Mouse (Mus musculus) mouse embryonic stem cell (cell line): ENCODE data around the gene Bcl2l13.
"Not testable (repeated sequence)": the region's sequence is repeated elsewhere in the genome, so short reads cannot be mapped to it uniquely, and the experiment has no call there.

ENCODE experiments used
- in situ Hi-C, 2 experiments: fragments of 300-500 bp; cut with MboI; formaldehyde crosslinking; loops; 1 replicate in 1 of 2; 3 replicates in 1 of 2; pipeline ENCODE4 v1.14.3; 2019 to 2020; ENCODE audit warnings: low sequenced_read_pairs in 2 of 2, low pct_unique_long_range_greater_than_20kb in 1 of 2, mixed read lengths in 1 of 2; ENCODE audit not compliant: unreplicated experiment in 1 of 2

The Bcl2l13 gene

GRCm38 (mm10) chr6:120835474-120836374 is at the start of gene Bcl2l13:
Gene Bcl2l13 (plus strand): TSS chr6:120836212.
- in situ Hi-C loops, result no loop called here

GRCm38 (mm10) chr6:120788068-120788607 is 47.9 kb upstream of the Bcl2l13 start:
- in situ Hi-C loops, result no loop called here

- in situ Hi-C loops, result no loop called here
Observed at GRCm38 (mm10) chr6:120788904-120789303, 47.1 kb upstream of the Bcl2l13 start.

GRCm38 (mm10) chr6:120790153-120790552 is 45.9 kb upstream of the Bcl2l13 start:
- in situ Hi-C loops, result no loop called here

- in situ Hi-C loops, result no loop called here
Observed at GRCm38 (mm10) chr6:120790717-120791116, 45.3 kb upstream of the Bcl2l13 start.

GRCm38 (mm10) chr6:120792947-120793346 is 43.1 kb upstream of the Bcl2l13 start:
- in situ Hi-C loops, result no loop called here

- in situ Hi-C loops, result no loop called here
Observed at GRCm38 (mm10) chr6:120795422-120796086, 40.5 kb upstream of the Bcl2l13 start.

GRCm38 (mm10) chr6:120796111-120796510 is 39.9 kb upstream of the Bcl2l13 start:
- in situ Hi-C loops, result no loop called here

GRCm38 (mm10) chr6:120798019-120798418 is 38.0 kb upstream of the Bcl2l13 start:
- in situ Hi-C loops, result no loop called here

GRCm38 (mm10) chr6:120798905-120799304 is 37.1 kb upstream of the Bcl2l13 start:
- in situ Hi-C loops, result no loop called here

GRCm38 (mm10) chr6:120799581-120800041 is 36.4 kb upstream of the Bcl2l13 start:
- in situ Hi-C loops, result no loop called here

- in situ Hi-C loops, result no loop called here
Observed at GRCm38 (mm10) chr6:120806999-120807737, 28.8 kb upstream of the Bcl2l13 start.

GRCm38 (mm10) chr6:120807738-120808081 is 28.3 kb upstream of the Bcl2l13 start:
- in situ Hi-C loops, result no loop called here

- in situ Hi-C loops, result not testable (repeated sequence)
Observed at GRCm38 (mm10) chr6:120811999-120812398, 24.0 kb upstream of the Bcl2l13 start.

- in situ Hi-C loops, result no loop called here
Observed at GRCm38 (mm10) chr6:120819294-120819693, 16.7 kb upstream of the Bcl2l13 start.

GRCm38 (mm10) chr6:120820144-120820543 is 15.9 kb upstream of the Bcl2l13 start:
- in situ Hi-C loops, result no loop called here

GRCm38 (mm10) chr6:120820941-120821340 is 15.1 kb upstream of the Bcl2l13 start:
- in situ Hi-C loops, result no loop called here

- in situ Hi-C loops, result no loop called here
Observed at GRCm38 (mm10) chr6:120821715-120822114, 14.3 kb upstream of the Bcl2l13 start.
